Mouse (Mus musculus) spleen, adult 2 months (tissue): ENCODE data around the gene Klb. TPM values are rescaled to one million over a fixed set of nuclear protein-coding genes. Genes with fewer than 3 reads are reported as not detected.

Experiments
- DNase-seq, 2 experiments: peaks; one replicate each; pipeline versions ENCODE4 v3.0.0 to v3.0.0-alpha.2; 2012 to 2021; ENCODE audit warnings: low spot score in 2 of 2, low read depth in 1 of 2
- H3K27ac ChIP-seq: fragments of 200-500 bp; 2 replicates; pipeline ENCODE4 v1.5.1; 2012; ENCODE audit warnings: low read length, inconsistent platforms; ENCODE audit not compliant: insufficient read depth
- H3K27me3 ChIP-seq: fragments of 200-500 bp; 2 replicates; pipeline ENCODE4 v1.6.1; 2012; ENCODE audit warnings: mild to moderate bottlenecking, moderate library complexity, low read length, inconsistent platforms; ENCODE audit not compliant: control insufficient read depth, insufficient read depth
- H3K36me3 ChIP-seq: fragments of 200-500 bp; 2 replicates; pipeline ENCODE4 v1.6.1; 2012; ENCODE audit warnings: mild to moderate bottlenecking, low read length, inconsistent platforms; ENCODE audit not compliant: control insufficient read depth, insufficient read depth
- H3K4me1 ChIP-seq: fragments of 200-500 bp; 2 replicates; pipeline ENCODE4 v1.6.1; 2011; ENCODE audit warnings: inconsistent platforms; ENCODE audit not compliant: control insufficient read depth, insufficient read depth, insufficient read length
- H3K4me3 ChIP-seq: fragments of 200-500 bp; 2 replicates; pipeline ENCODE4 v1.5.1; 2011; ENCODE audit warnings: mild to moderate bottlenecking, inconsistent platforms; ENCODE audit not compliant: insufficient read depth, insufficient read length; ENCODE audit errors: extremely low read depth
- CTCF ChIP-seq: fragments of 200-500 bp; IDR thresholded peaks from 2 replicates; pipeline ENCODE4 v1.5.1; 2011; ENCODE audit warnings: mild to moderate bottlenecking, inconsistent platforms; ENCODE audit not compliant: insufficient read depth, insufficient read length, insufficient replicate concordance; ENCODE audit errors: extremely low read depth
- POLR2A ChIP-seq: fragments of 200-500 bp; IDR thresholded peaks from 2 replicates; pipeline ENCODE4 v1.6.1; 2011; ENCODE audit warnings: low read depth, low read length, inconsistent platforms
- WGBS: fragments of 180-500 bp; shearing (Covaris S2); methylation state at CpG from one replicate; pipeline ENCODE4 v1.1.7; 2018; 5-methylcytosine and 5-hydroxymethylcytosine counted together
- polyA plus RNA-seq: library from polyadenylated mRNA; depleted of rRNA; stranded (reverse); fragments of >200 nt; gene quantifications from 2 replicates; pipeline ENCODE4 v1.2.3, GENCODE M21; 2012

Klb gene
- polyA plus RNA-seq, 1 experiment, result 0.14 TPM

DNA sequence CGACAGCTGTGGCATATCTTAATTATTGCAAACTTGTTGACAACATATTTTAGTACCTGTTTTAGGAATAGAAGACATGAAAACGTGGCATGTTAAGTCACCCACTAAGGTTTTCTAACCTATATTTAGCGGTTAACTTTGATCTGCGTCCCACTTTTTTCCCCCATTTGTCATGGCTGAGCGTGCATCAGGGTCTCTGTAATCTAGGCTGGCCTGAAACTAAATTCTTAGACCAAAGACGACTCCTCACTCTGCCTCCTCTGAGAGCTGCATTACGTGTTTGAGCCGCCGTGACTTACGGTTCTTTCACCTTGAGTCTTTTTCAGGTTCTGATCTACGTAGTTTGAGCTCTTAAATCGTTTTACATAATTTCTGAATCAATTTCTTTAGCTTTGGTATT lies 43.6 kb downstream of the Klb start:
- 3% methylated on average over 12 of the region's 12 CpGs for WGBS
- DNase-seq, result no peak
- Histone ChIP-seq H3K27me3 (no peaks in the 10 kb centered on the region), H3K27ac (peak overlapping the region; percentile 49; the same call in 1 of the 2 replicates), H3K4me1 (peaks cover 7% of the 10 kb centered on the region; the same call in 1 of the 2 replicates), H3K36me3 (peaks cover 15% of the 10 kb centered on the region), H3K4me3 (peak overlapping the region; percentile 84)
- TF ChIP-seq POLR2A (no peak), CTCF (no peak)

GRCm38 (mm10) chr5:65394425-65394824 lies 46.3 kb downstream of the Klb start:
- no peak overlapping the region for H3K27ac ChIP-seq
- TF ChIP-seq POLR2A, result no peak
- no peak for TF ChIP-seq CTCF
- no peaks in the 10 kb centered on the region for H3K27me3 ChIP-seq
- 93% methylated on average over 7 of the region's 7 CpGs for WGBS
- no peak for DNase-seq
- H3K36me3 ChIP-seq, result peaks cover 16% of the 10 kb centered on the region
- H3K4me3 ChIP-seq, result no peak overlapping the region
- H3K4me1 ChIP-seq, result peaks cover 7% of the 10 kb centered on the region; the same call in 1 of the 2 replicates

DNA sequence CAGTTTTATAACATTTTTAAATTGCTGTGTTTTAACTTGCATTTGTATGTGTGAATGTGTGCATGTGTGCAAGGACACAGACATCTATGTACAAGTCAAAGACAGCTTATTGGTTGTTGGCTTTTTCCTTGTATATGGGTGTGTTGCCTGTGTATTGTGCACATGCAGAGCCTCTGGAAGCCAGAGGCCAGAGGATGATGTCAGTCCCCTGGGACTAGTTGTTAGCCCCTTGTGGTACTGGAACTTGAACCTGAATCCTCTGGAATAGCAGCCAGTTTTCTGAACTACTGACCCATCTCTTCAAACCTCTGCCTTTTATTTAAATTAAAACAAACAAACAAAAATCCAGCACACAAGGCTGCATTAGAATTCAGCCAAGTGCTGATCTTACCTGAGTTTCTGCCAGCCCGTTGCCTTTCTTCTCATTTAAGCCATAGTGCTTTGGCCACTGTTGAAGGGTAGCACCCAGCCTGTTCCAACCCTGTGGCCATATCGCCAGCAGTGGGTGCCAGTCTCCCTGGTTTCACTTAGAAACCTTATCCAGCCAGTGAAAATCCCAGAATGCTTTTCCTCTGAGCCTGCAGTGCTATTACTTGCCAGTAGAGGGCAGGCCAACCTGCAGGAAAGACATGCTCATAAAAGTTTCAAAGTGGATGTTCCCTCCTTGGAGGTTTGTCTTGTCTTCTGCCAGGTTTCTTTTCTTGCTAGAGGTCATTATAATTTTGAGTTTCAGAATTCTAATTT lies 53.3 kb downstream of the Klb start:
- Histone ChIP-seq H3K36me3 (peaks cover 24% of the 10 kb centered on the region), H3K4me1 (no peaks in the 10 kb centered on the region), H3K4me3 (no peak overlapping the region), H3K27ac (no peak overlapping the region), H3K27me3 (no peaks in the 10 kb centered on the region)
- TF ChIP-seq POLR2A (no peak), CTCF (peak; percentile 79; the same call in 1 of the 2 replicates)
- 27% methylated on average over 2 of the region's 2 CpGs for WGBS
- DNase-seq, result peak; percentile 62 to 66

DNA sequence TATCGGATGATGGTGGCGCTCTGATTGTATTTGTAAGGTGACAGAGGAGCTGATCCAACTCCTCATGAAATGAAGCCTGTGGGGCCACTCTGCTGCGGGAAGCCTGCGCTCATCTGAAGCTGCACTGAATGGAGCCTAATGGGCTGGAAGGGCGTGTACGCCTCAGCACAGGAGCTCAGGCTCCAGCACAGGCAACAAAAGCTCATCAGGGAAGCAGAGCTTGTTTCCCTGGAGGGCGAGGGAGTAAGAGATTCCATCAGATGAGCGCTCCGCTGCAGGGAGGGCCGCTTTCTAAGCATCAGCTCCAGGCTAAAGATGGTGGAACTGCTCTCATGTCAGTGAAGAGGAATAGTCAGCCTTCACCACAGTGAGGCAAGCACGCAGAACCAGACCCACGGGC lies 59.9 kb downstream of the Klb start:
- Histone ChIP-seq H3K36me3 (peaks cover 19% of the 10 kb centered on the region), H3K27me3 (no peaks in the 10 kb centered on the region), H3K27ac (no peak overlapping the region), H3K4me3 (no peak overlapping the region), H3K4me1 (no peaks in the 10 kb centered on the region)
- 95% methylated on average over 12 of the region's 12 CpGs for WGBS
- DNase-seq, result no peak
- no peak for TF ChIP-seq POLR2A
- TF ChIP-seq CTCF, result no peak

DNA sequence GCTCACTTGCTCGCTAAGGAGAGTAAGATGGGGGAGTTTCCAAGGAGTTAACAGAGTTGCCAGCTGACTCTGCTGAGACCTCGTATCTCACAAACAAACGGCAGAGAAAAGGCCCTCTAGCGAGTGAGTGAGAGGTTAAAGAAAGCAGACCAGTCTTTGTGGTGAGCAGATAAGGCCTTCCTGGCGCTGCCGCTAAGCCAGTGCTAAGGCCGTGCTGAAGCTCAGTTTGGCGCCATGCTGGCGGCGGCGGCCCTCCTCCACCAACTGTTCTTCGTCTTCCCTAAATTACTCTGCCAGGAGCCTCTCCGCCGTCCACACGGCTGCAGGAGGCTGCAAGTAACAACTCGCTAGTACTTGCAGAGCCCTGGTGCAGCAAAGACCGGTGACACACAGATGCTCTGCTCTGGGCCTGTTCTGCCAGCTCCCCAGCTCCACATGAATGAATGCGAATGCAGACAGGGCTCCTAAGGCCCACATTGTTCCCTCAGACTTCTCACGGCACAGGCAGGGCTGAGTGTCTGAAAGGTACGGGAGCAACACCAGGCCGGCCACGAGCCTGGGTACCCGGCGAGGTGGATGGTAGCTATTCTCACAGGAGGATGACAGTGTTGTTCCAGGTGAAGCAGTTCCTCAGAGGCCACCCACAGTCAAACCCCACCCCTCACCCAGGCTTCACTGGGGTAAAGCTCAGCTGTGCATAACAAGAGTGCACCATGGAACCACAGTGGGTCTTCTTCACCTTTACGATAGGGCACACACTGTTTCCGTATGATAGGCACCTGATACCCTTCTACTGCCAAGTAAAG lies 67.7 kb downstream of the Klb start:
- Histone ChIP-seq H3K36me3 (peaks cover 20% of the 10 kb centered on the region), H3K27ac (no peak overlapping the region), H3K4me3 (no peak overlapping the region), H3K4me1 (no peaks in the 10 kb centered on the region), H3K27me3 (no peaks in the 10 kb centered on the region)
- TF ChIP-seq POLR2A, result no peak
- TF ChIP-seq CTCF, result no peak
- no peak for DNase-seq
- WGBS, result 83% methylated on average over 26 of the region's 26 CpGs

GRCm38 (mm10) chr5:65419136-65419535 lies 71.0 kb downstream of the Klb start:
- Histone ChIP-seq H3K4me1 (no peaks in the 10 kb centered on the region), H3K4me3 (no peak overlapping the region), H3K36me3 (peaks cover 23% of the 10 kb centered on the region), H3K27ac (no peak overlapping the region), H3K27me3 (no peaks in the 10 kb centered on the region)
- DNase-seq, result no peak
- WGBS, result 88% methylated on average over 10 of the region's 10 CpGs
- no peak for TF ChIP-seq CTCF
- TF ChIP-seq POLR2A, result no peak

DNA sequence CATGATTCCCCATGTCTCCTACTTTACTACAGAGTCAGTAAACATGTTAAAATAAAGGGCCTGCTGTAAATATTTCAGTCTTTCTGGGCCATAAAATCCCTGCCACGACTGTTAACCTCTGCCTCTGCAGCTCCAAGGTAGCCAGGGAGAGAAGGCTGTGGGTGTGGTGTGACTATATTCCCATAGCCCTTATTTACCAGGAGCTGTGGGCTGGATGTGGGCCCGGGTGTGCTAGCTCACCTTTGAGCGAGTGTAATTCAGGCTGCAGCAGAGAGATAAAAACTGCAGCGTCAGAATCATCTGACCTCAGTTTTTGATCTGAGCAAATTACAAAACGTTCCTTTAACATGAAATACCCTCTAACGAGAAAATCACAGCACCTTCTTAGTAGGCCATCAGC lies 72.7 kb downstream of the Klb start:
- TF ChIP-seq CTCF, result no peak
- TF ChIP-seq POLR2A, result no peak
- Histone ChIP-seq H3K27ac (no peak overlapping the region), H3K36me3 (peaks cover 21% of the 10 kb centered on the region), H3K4me3 (no peak overlapping the region), H3K27me3 (no peaks in the 10 kb centered on the region), H3K4me1 (no peaks in the 10 kb centered on the region)
- DNase-seq, result no peak
- 82% methylated on average over 6 of the region's 6 CpGs for WGBS
